Mouse (Mus musculus) embryonic facial prominence, embryonic 11.5 days (tissue): ENCODE measurements around the gene Rad23a. TPM values are rescaled to one million over a fixed set of nuclear protein-coding genes. Genes with fewer than 3 reads are reported as not detected.

Experiments used
- ATAC-seq: fragments of 200-750 bp; cut with Nextera tagmentation; replicated peaks from 2 replicates; pipeline ENCODE4 v1.8.0; 2017; ENCODE audit warnings: low read depth; ENCODE audit not compliant: insufficient number of reproducible peaks, low FRiP score, low TSS enrichment
- DNase-seq: peaks from one replicate; pipeline ENCODE4 v3.0.0-alpha.2; 2015; ENCODE audit warnings: low spot score
- H3K27ac ChIP-seq: fragments of 300-500 bp; sonication (generic); replicated peaks from 2 replicates; pipeline ENCODE4 v1.5.1; 2014; ENCODE audit warnings: mild to moderate bottlenecking, low read depth, low read length, control low read depth
- H3K27me3 ChIP-seq: fragments of 300-500 bp; sonication (generic); 2 replicates; pipeline ENCODE4 v1.6.1; 2014; ENCODE audit warnings: mild to moderate bottlenecking, low read length, moderate library complexity, mixed read lengths; ENCODE audit not compliant: control insufficient read depth, insufficient read depth
- H3K36me3 ChIP-seq: fragments of 300-500 bp; sonication (generic); replicated peaks from 2 replicates; pipeline ENCODE4 v1.6.1; 2014; ENCODE audit warnings: low read depth, mild to moderate bottlenecking, low read length, moderate library complexity, mixed read lengths; ENCODE audit not compliant: control insufficient read depth, insufficient read depth
- H3K4me1 ChIP-seq: fragments of 300-500 bp; sonication (generic); 2 replicates; pipeline ENCODE4 v1.6.1; 2014; ENCODE audit warnings: low read length, mixed read lengths; ENCODE audit not compliant: control insufficient read depth, insufficient read depth
- H3K4me2 ChIP-seq: fragments of 300-500 bp; sonication (generic); 2 replicates; pipeline ENCODE4 v1.6.1; 2014; ENCODE audit warnings: low read depth, mild to moderate bottlenecking, control low read depth, low read length, moderate library complexity
- H3K4me3 ChIP-seq: fragments of 300-500 bp; sonication (generic); 2 replicates; pipeline ENCODE4 v1.5.1; 2014; ENCODE audit warnings: low read depth, low read length, control low read depth
- H3K9ac ChIP-seq: fragments of 300-500 bp; sonication (generic); replicated peaks from 2 replicates; pipeline ENCODE4 v1.6.1; 2014; ENCODE audit warnings: mild to moderate bottlenecking, control low read depth, low read length
- H3K9me3 ChIP-seq: fragments of 300-500 bp; sonication (generic); replicated peaks from 2 replicates; pipeline ENCODE4 v1.6.1; 2016; ENCODE audit warnings: mild to moderate bottlenecking, low read length, inconsistent platforms, mixed read lengths; ENCODE audit not compliant: control insufficient read depth
- WGBS: fragments of 180-500 bp; shearing (Covaris S2); extraction: QIAGEN DNeasy Blood & Tissue Kit; methylation state at CpG from one replicate; pipeline ENCODE4 v1.1.7; 2014; 5-methylcytosine and 5-hydroxymethylcytosine counted together
- polyA plus RNA-seq: library from polyadenylated mRNA; unstranded; fragments of >200 nt; fragmentation: Nextera tagmentation; extraction: Ambion mirVana; gene quantifications from 2 replicates; pipeline ENCODE4 v1.2.1, GENCODE M21; 2014

Rad23a gene
- polyA plus RNA-seq, 1 experiment from 2014 or later: 88.2 TPM

- ATAC-seq: no peak; the same call in 1 of the 2 replicates
- Histone ChIP-seq H3K27me3 (no peaks in the 10 kb centered on the region), H3K9me3 (no peaks in the 10 kb centered on the region), H3K27ac (peak overlapping the region; percentile 85), H3K9ac (peak overlapping the region; percentile 94), H3K4me1 (peaks cover 4% of the 10 kb centered on the region; the same call in 1 of the 2 replicates), H3K4me2 (peak overlapping the region; percentile 69), H3K36me3 (peaks cover 26% of the 10 kb centered on the region), H3K4me3 (peak overlapping the region; percentile 85)
- peak; percentile 50 for DNase-seq
- 0% methylated on average over 30 of the region's 30 CpGs for WGBS
Measured at GRCm38 (mm10) chr8:84846094-84846721, 5.7 kb upstream of the Rad23a start.

GRCm38 (mm10) chr8:84845355-84846093 is 5.1 kb upstream of the Rad23a start:
- Histone ChIP-seq H3K9ac (peak overlapping the region; percentile 94), H3K27ac (peak overlapping the region; percentile 85; the same call in 1 of the 2 replicates), H3K27me3 (no peaks in the 10 kb centered on the region), H3K4me3 (peak overlapping the region; percentile 85), H3K4me2 (peak overlapping the region; percentile 69), H3K36me3 (peaks cover 26% of the 10 kb centered on the region), H3K9me3 (no peaks in the 10 kb centered on the region), H3K4me1 (peaks cover 4% of the 10 kb centered on the region; the same call in 1 of the 2 replicates)
- no peak for ATAC-seq
- WGBS: 18% methylated on average over 12 of the region's 12 CpGs
- DNase-seq: peak; percentile 60

- no peak overlapping the region for H3K27ac ChIP-seq
- H3K36me3 ChIP-seq: peaks cover 26% of the 10 kb centered on the region
- no peaks in the 10 kb centered on the region for H3K27me3 ChIP-seq
- peak overlapping the region; percentile 85 for H3K4me3 ChIP-seq
- 84% methylated on average over 9 of the region's 9 CpGs for WGBS
- H3K9ac ChIP-seq: peak overlapping the region; percentile 30
- no peak for ATAC-seq
- peaks cover 4% of the 10 kb centered on the region; the same call in 1 of the 2 replicates for H3K4me1 ChIP-seq
- no peak for DNase-seq
- no peaks in the 10 kb centered on the region for H3K9me3 ChIP-seq
- peak overlapping the region; percentile 69 for H3K4me2 ChIP-seq
Measured at GRCm38 (mm10) chr8:84844397-84845070, 4.1 kb upstream of the Rad23a start.

- H3K27me3 ChIP-seq: no peaks in the 10 kb centered on the region
- WGBS: 68% methylated on average over 1 of the region's 1 CpGs
- peaks cover 35% of the 10 kb centered on the region for H3K36me3 ChIP-seq
Measured at GRCm38 (mm10) chr8:84841514-84841913, 1.0 kb upstream of the Rad23a start.

GRCm38 (mm10) chr8:84839875-84840247 is 604 bp downstream of the Rad23a start:
- WGBS: 8% methylated on average over 7 of the region's 7 CpGs
- ATAC-seq (no peak), DNase-seq (no peak)
- peak overlapping the region; percentile 80 for H3K27ac ChIP-seq
- H3K4me3 ChIP-seq: peak overlapping the region; percentile 88
- peaks cover 16% of the 10 kb centered on the region for H3K4me1 ChIP-seq
- H3K27me3 ChIP-seq: no peaks in the 10 kb centered on the region
- H3K4me2 ChIP-seq: peak overlapping the region; percentile 78
- peak overlapping the region; percentile 84 for H3K9ac ChIP-seq
- H3K9me3 ChIP-seq: no peaks in the 10 kb centered on the region
- peaks cover 45% of the 10 kb centered on the region for H3K36me3 ChIP-seq

More at GRCm38 (mm10) chr8:84841514-84841913, 1.0 kb upstream of the Rad23a start:
- Histone ChIP-seq H3K4me2 (no peak overlapping the region), H3K9ac (no peak overlapping the region), H3K27ac (no peak overlapping the region), H3K9me3 (no peaks in the 10 kb centered on the region), H3K4me3 (no peak overlapping the region), H3K4me1 (peaks cover 17% of the 10 kb centered on the region)
- ATAC-seq: no peak
- DNase-seq: no peak

- no peak for ATAC-seq
- H3K4me3 ChIP-seq: peak overlapping the region; percentile 88
- no peaks in the 10 kb centered on the region for H3K9me3 ChIP-seq
- peaks cover 12% of the 10 kb centered on the region for H3K4me1 ChIP-seq
- peaks cover 45% of the 10 kb centered on the region for H3K36me3 ChIP-seq
- WGBS: 92% methylated on average over 2 of the region's 2 CpGs
- no peak for DNase-seq
- peak overlapping the region; percentile 84; the same call in 1 of the 2 replicates for H3K9ac ChIP-seq
- H3K27me3 ChIP-seq: no peaks in the 10 kb centered on the region
- no peak overlapping the region for H3K27ac ChIP-seq
- H3K4me2 ChIP-seq: peak overlapping the region; percentile 78
Measured at GRCm38 (mm10) chr8:84839411-84839810, 1.1 kb downstream of the Rad23a start.

GRCm38 (mm10) chr8:84838513-84838912 is 2.0 kb downstream of the Rad23a start:
- peaks cover 12% of the 10 kb centered on the region for H3K4me1 ChIP-seq
- no peak overlapping the region for H3K4me2 ChIP-seq
- ATAC-seq: no peak
- H3K9ac ChIP-seq: no peak overlapping the region
- H3K9me3 ChIP-seq: no peaks in the 10 kb centered on the region
- H3K27ac ChIP-seq: no peak overlapping the region
- peaks cover 40% of the 10 kb centered on the region for H3K36me3 ChIP-seq
- WGBS: 90% methylated on average over 5 of the region's 5 CpGs
- no peak for DNase-seq
- H3K4me3 ChIP-seq: no peak overlapping the region
- no peaks in the 10 kb centered on the region for H3K27me3 ChIP-seq
